Mouse (Mus musculus) forebrain, embryonic 12.5 days (tissue): ENCODE measurements around the gene Phc1. TPM values are rescaled to one million over a fixed set of nuclear protein-coding genes. Genes with fewer than 3 reads are reported as not detected.

Experiments used
- ATAC-seq: fragments of 200-750 bp; cut with Nextera tagmentation; 2 replicates; pipeline ENCODE4 v1.8.0; 2017; ENCODE audit warnings: moderate TSS enrichment; ENCODE audit not compliant: low FRiP score
- H3K27ac ChIP-seq: fragments of 300-500 bp; sonication (generic); 2 replicates; pipeline ENCODE4 v1.5.1; 2016; ENCODE audit warnings: mild to moderate bottlenecking
- H3K27me3 ChIP-seq: fragments of 300-500 bp; sonication (generic); 2 replicates; pipeline ENCODE4 v1.6.1; 2016; ENCODE audit warnings: mild to moderate bottlenecking
- H3K36me3 ChIP-seq: fragments of 300-500 bp; sonication (generic); replicated peaks from 2 replicates; pipeline ENCODE4 v1.6.1; 2016; ENCODE audit warnings: mild to moderate bottlenecking
- H3K4me1 ChIP-seq: fragments of 300-500 bp; sonication (generic); 2 replicates; pipeline ENCODE4 v1.6.1; 2016
- H3K4me2 ChIP-seq: fragments of 300-500 bp; sonication (generic); 2 replicates; pipeline ENCODE4 v1.6.1; 2016; ENCODE audit warnings: mild to moderate bottlenecking, moderate library complexity
- H3K4me3 ChIP-seq: fragments of 300-500 bp; sonication (generic); replicated peaks from 2 replicates; pipeline ENCODE4 v1.5.1; 2016; ENCODE audit warnings: mild to moderate bottlenecking
- H3K9ac ChIP-seq: fragments of 300-500 bp; sonication (generic); 2 replicates; pipeline ENCODE4 v1.6.1; 2016; ENCODE audit warnings: mild to moderate bottlenecking
- H3K9me3 ChIP-seq: fragments of 300-500 bp; sonication (generic); 2 replicates; pipeline ENCODE4 v1.6.1; 2016
- WGBS: fragments of 180-500 bp; shearing (Covaris S2); methylation state at CpG from one replicate; pipeline ENCODE4 v1.1.7; 2016; 5-methylcytosine and 5-hydroxymethylcytosine counted together
- polyA plus RNA-seq: library from polyadenylated mRNA; unstranded; fragments of >200 nt; fragmentation: Nextera tagmentation; extraction: Ambion mirVana; gene quantifications from 2 replicates; pipeline ENCODE4 v1.2.1, GENCODE M21; 2016

Phc1 gene
- polyA plus RNA-seq, 1 experiment from 2014 or later = 34.4 TPM

- WGBS = 88% methylated on average over 6 of the region's 6 CpGs
- no peak overlapping the region for H3K4me3 ChIP-seq
- no peaks in the 10 kb centered on the region for H3K9me3 ChIP-seq
- H3K4me2 ChIP-seq = no peak overlapping the region
- H3K9ac ChIP-seq = no peak overlapping the region
- H3K27me3 ChIP-seq = no peaks in the 10 kb centered on the region
- H3K4me1 ChIP-seq = no peaks in the 10 kb centered on the region
- ATAC-seq = no peak
- no peak overlapping the region for H3K27ac ChIP-seq
- H3K36me3 ChIP-seq = peaks cover 65% of the 10 kb centered on the region
These were observed 14.9 kb downstream of the Phc1 start for GRCm38 (mm10) chr6:122325361-122325975.

DNA sequence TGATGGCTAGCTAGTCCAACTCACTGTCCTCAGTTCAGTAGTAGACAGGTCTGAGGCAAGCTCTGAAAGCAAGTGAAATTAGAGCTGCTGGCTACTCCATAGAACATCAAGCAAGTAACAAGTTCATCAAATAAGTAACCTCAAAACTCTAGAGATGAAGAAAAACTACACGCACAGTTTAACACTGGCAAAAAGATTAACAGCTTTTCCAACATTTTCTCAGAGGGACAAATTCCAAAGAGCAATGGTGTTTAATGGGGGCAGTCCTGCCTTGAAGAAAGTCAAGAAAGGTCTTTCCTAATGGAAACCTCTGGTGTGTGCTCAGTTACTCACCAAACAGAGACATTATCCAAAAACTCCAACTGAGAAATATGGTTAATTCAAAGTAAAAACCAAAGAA is 21.6 kb downstream of the Phc1 start:
- no peak overlapping the region for H3K27ac ChIP-seq
- ATAC-seq = no peak
- peaks cover 96% of the 10 kb centered on the region for H3K36me3 ChIP-seq
- H3K4me3 ChIP-seq = no peak overlapping the region
- WGBS = 93% methylated on average over 1 of the region's 1 CpGs
- H3K27me3 ChIP-seq = no peaks in the 10 kb centered on the region
- no peak overlapping the region for H3K4me2 ChIP-seq
- H3K9me3 ChIP-seq = no peaks in the 10 kb centered on the region
- no peak overlapping the region for H3K9ac ChIP-seq
- no peaks in the 10 kb centered on the region for H3K4me1 ChIP-seq

DNA sequence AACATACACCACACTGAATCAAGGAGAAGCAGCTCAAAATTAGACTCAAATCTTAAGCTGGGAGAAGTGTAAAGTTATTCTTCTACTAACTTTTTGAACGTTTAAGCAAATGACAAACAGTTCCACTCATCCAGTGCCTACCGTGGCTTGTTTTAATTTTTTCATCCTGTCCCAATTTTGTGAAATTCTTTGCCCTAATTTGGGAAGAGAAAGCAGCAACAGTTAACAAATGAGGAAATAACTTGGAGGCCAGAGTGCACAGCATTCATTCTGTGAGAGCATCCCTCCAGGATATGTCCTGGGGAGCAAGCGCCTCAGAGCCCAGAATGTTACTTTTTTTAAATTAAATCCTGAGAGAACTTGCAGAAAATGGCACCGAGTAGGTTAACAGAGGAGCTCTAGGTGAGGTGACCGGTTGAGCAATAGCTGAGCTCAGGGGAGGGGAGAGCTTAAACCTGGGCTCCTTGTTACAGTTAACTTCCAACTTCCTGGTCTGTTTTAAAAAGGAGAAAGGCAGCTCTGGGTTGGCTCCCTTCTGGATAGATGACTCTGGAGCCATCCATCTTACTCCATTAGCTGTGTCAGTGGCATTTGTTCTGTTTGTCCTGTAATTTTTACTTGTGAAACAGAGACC is 30.1 kb downstream of the Phc1 start:
- WGBS = 71% methylated on average over 5 of the region's 5 CpGs
- peak overlapping the region; percentile 77 for H3K4me2 ChIP-seq
- H3K27me3 ChIP-seq = no peaks in the 10 kb centered on the region
- H3K27ac ChIP-seq = no peak overlapping the region
- H3K9ac ChIP-seq = 0 out of 2 replicates have a peak overlapping the region, but pooled peaks have one; percentile 80
- H3K9me3 ChIP-seq = no peaks in the 10 kb centered on the region
- H3K36me3 ChIP-seq = peaks cover 23% of the 10 kb centered on the region
- no peak for ATAC-seq
- H3K4me1 ChIP-seq = peaks cover 19% of the 10 kb centered on the region
- H3K4me3 ChIP-seq = no peak overlapping the region

DNA sequence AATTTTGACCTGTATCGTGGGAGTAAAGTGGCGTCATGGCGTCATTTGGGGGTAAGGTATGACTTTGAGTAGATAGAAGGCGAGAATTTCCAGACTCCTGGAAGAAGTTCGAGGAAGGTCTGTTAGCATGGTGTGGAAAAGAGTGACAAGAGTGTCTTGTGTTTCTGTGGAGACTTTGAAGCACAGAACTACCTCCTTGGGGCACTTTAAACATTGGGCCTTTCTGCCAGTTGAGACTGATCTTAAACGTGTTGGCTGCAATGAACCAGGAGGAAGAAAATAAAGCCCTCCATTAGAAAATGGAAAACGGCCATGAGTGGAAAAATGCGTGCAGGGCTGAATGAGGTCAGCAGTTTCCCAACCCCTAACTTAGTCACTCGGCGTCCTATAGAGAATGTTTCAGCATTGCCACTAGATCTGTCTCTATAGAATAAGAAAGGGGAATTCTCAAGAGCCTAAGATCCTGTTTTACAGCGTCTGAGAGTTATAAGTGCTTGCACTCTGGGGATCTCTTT is 30.9 kb downstream of the Phc1 start:
- 0 out of 2 replicates have a peak overlapping the region, but pooled peaks have one; percentile 72 for H3K27ac ChIP-seq
- peak overlapping the region; percentile 80 for H3K9ac ChIP-seq
- peak overlapping the region; percentile 75 for H3K4me3 ChIP-seq
- peaks cover 15% of the 10 kb centered on the region for H3K36me3 ChIP-seq
- 10% methylated on average over 11 of the region's 11 CpGs for WGBS
- no peak for ATAC-seq
- H3K27me3 ChIP-seq = no peaks in the 10 kb centered on the region
- H3K9me3 ChIP-seq = no peaks in the 10 kb centered on the region
- peak overlapping the region; percentile 77 for H3K4me2 ChIP-seq
- H3K4me1 ChIP-seq = peaks cover 19% of the 10 kb centered on the region

- WGBS = under 1% methylated on average over 49 of the region's 49 CpGs
- Histone ChIP-seq H3K9ac (peak within 1 kb of the TSS; percentile 80), H3K4me1 (peaks cover 19% of the 10 kb centered on the region), H3K4me2 (peak within 1 kb of the TSS; percentile 77), H3K27ac (peak within 1 kb of the TSS; percentile 72), H3K4me3 (peak within 1 kb of the TSS; percentile 75), H3K36me3 (peaks cover 8% of the 10 kb centered on the region), H3K9me3 (no peaks in the 10 kb centered on the region), H3K27me3 (no peaks in the 10 kb centered on the region)
- peak; percentile 98 for ATAC-seq
These were observed 31.6 kb downstream of the Phc1 start, which contains the start of gene M6pr for GRCm38 (mm10) chr6:122308505-122309393. Gene M6pr (plus strand): TSS chr6:122308720.

DNA sequence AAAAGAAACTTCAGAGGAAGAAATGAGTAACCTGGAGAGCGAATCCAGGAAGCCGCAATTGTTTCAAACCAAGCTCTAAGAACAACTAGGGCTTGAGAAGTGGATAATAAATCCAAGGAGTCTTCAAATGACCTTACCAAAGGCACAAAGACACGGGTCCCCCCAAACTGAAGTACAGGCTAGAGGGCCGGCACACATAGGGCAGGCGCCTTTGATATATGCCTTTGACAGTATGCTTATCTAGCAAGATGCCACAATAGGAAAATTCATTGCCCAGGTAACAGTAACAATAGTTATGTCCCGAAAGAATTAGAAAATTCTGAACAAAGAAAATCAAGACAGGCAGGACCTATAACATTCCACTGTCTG is 32.2 kb downstream of the Phc1 start:
- peak overlapping the region; percentile 75 for H3K4me3 ChIP-seq
- H3K27me3 ChIP-seq = no peaks in the 10 kb centered on the region
- no peak overlapping the region for H3K27ac ChIP-seq
- H3K9me3 ChIP-seq = no peaks in the 10 kb centered on the region
- H3K4me1 ChIP-seq = peaks cover 19% of the 10 kb centered on the region
- H3K4me2 ChIP-seq = 0 out of 2 replicates have a peak overlapping the region, but pooled peaks have one; percentile 9
- H3K36me3 ChIP-seq = peaks cover 2% of the 10 kb centered on the region
- H3K9ac ChIP-seq = no peak overlapping the region; the same call in 1 of the 2 replicates
- 68% methylated on average over 6 of the region's 6 CpGs for WGBS
- ATAC-seq = peak; percentile 33; the same call in 1 of the 2 replicates

- WGBS = 93% methylated on average over 4 of the region's 4 CpGs
- no peak overlapping the region for H3K9ac ChIP-seq
- H3K27me3 ChIP-seq = no peaks in the 10 kb centered on the region
- H3K9me3 ChIP-seq = no peaks in the 10 kb centered on the region
- H3K4me3 ChIP-seq = no peak overlapping the region
- H3K4me1 ChIP-seq = peaks cover 19% of the 10 kb centered on the region
- no peak overlapping the region for H3K27ac ChIP-seq
- no peak overlapping the region for H3K4me2 ChIP-seq
- no peaks in the 10 kb centered on the region for H3K36me3 ChIP-seq
- no peak for ATAC-seq
These were observed 33.7 kb downstream of the Phc1 start for GRCm38 (mm10) chr6:122306707-122307106.

DNA sequence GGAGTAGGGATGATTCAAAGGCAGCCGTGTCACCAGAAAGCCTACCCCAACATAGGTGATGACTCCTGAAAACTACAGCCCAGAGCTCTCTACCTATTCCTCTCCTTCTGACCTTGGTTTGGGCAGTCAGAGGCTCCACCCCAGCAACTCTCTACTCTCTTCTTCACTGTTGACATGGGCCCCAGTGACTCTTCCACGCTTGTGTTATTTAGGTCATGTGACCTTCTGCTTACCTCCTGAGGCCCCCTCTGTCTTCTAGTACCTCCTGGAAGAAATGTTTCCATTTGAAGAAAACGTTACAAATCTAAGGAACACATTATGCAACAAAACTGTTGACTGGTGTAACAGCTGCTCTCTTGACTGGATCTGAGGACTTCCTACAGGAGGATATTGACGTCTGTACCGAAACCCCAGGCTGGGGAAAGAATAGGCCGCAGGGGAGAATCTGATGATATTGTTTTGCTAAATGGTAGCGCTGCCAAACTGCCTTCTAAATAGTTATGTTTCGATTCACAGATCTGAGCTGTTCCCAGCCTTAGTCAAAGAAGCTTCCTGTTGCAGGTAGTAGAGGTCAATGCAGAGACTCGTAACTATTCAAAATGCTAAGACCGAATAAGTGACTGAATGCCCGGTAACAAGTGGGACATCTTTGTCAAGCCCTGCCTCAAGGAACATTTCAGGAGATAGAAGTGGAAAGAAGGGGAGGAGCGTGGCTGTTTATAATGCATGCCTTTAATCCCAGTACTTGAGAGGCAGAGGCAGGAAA is 35.4 kb downstream of the Phc1 start:
- no peak overlapping the region for H3K4me3 ChIP-seq
- peaks cover 8% of the 10 kb centered on the region for H3K4me1 ChIP-seq
- no peak for ATAC-seq
- H3K9ac ChIP-seq = no peak overlapping the region
- no peaks in the 10 kb centered on the region for H3K9me3 ChIP-seq
- H3K4me2 ChIP-seq = no peak overlapping the region
- H3K27ac ChIP-seq = no peak overlapping the region
- WGBS = 81% methylated on average over 12 of the region's 12 CpGs
- no peaks in the 10 kb centered on the region for H3K36me3 ChIP-seq
- no peaks in the 10 kb centered on the region for H3K27me3 ChIP-seq

DNA sequence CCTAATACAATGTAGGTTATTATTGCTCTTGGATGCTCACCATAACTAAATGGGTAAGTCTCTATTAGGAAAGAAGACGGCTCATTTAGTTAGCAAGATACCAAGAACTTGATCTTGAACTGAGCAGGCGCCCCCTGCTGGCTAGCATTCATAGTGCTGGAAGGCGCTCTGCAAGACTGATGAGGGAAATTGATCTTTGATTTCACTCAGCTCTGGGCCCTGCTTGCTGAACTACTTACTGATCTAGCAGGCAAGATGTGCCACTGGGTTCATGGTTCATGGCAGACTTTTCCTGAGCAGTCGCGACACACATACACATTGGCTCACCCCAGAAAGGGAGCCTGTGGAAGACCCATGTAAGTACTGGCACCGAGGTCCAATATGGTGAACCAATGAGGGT is 36.0 kb downstream of the Phc1 start:
- WGBS = 35% methylated on average over 6 of the region's 6 CpGs
- no peak for ATAC-seq
- Histone ChIP-seq H3K9ac (no peak overlapping the region), H3K36me3 (no peaks in the 10 kb centered on the region), H3K4me3 (no peak overlapping the region), H3K27ac (no peak overlapping the region), H3K9me3 (no peaks in the 10 kb centered on the region), H3K4me2 (no peak overlapping the region), H3K27me3 (no peaks in the 10 kb centered on the region), H3K4me1 (peaks cover 2% of the 10 kb centered on the region)

DNA sequence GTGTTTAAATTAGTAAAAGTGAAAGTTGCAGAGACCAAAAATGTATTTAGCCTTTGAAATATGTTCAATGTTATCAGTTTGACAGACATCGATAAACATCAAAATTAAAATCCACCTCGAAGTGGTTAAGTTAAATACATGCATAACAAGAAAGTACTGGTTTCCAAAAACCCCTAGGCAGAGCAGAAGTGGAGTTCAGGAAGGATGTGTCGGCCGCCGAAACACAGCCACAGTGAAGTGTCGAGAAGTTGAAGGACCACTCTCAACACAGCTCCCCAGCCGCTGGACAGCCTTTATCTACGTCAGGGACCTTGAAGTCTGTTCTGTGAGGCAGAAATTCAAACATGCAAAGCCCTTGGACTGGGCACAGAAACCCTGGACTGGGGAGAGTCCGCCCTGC is 36.8 kb downstream of the Phc1 start:
- H3K4me3 ChIP-seq = no peak overlapping the region
- H3K36me3 ChIP-seq = no peaks in the 10 kb centered on the region
- no peak overlapping the region for H3K27ac ChIP-seq
- no peak overlapping the region for H3K4me2 ChIP-seq
- H3K4me1 ChIP-seq = no peaks in the 10 kb centered on the region
- 88% methylated on average over 9 of the region's 9 CpGs for WGBS
- no peak overlapping the region for H3K9ac ChIP-seq
- H3K27me3 ChIP-seq = no peaks in the 10 kb centered on the region
- no peaks in the 10 kb centered on the region for H3K9me3 ChIP-seq
- no peak for ATAC-seq

- peaks cover 2% of the 10 kb centered on the region; the same call in 1 of the 2 replicates for H3K4me1 ChIP-seq
- no peak overlapping the region for H3K27ac ChIP-seq
- no peak overlapping the region for H3K9ac ChIP-seq
- 89% methylated on average over 4 of the region's 4 CpGs for WGBS
- no peak overlapping the region for H3K4me2 ChIP-seq
- no peaks in the 10 kb centered on the region for H3K9me3 ChIP-seq
- H3K27me3 ChIP-seq = no peaks in the 10 kb centered on the region
- H3K36me3 ChIP-seq = no peaks in the 10 kb centered on the region
- no peak overlapping the region for H3K4me3 ChIP-seq
- ATAC-seq = no peak
These were observed 37.7 kb downstream of the Phc1 start for GRCm38 (mm10) chr6:122302661-122303060.
